Mouse (Mus musculus) liver, embryonic 13.5 days (tissue): ENCODE results near the gene Zfp423. TPM values are rescaled to one million over a fixed set of nuclear protein-coding genes. Genes with fewer than 3 reads are reported as not detected.
A peak's percentile ranks its signal among the peaks of the same experiment; 100 is the strongest.

Experiments used
- ATAC-seq: fragments of 200-750 bp; cut with Nextera tagmentation; 2 replicates; pipeline ENCODE4 v1.8.0; 2017; ENCODE audit warnings: low read depth, mild to moderate bottlenecking, moderate number of reproducible peaks, moderate library complexity
- DNase-seq: peaks from one replicate; pipeline ENCODE4 v3.0.0; 2022
- H3K27ac ChIP-seq: fragments of 300-500 bp; sonication (generic); 2 replicates; pipeline ENCODE4 v1.5.1; 2015; ENCODE audit warnings: moderate library complexity, mild to moderate bottlenecking, inconsistent platforms
- H3K27me3 ChIP-seq: fragments of 300-500 bp; sonication (generic); 2 replicates; pipeline ENCODE4 v1.6.1; 2015; ENCODE audit warnings: mild to moderate bottlenecking, inconsistent platforms
- H3K36me3 ChIP-seq: fragments of 300-500 bp; sonication (generic); 2 replicates; pipeline ENCODE4 v1.6.1; 2015; ENCODE audit warnings: mild to moderate bottlenecking, inconsistent platforms
- H3K4me1 ChIP-seq: fragments of 300-500 bp; sonication (generic); replicated peaks from 2 replicates; pipeline ENCODE4 v1.6.1; 2015; ENCODE audit warnings: inconsistent platforms
- H3K4me2 ChIP-seq: fragments of 300-500 bp; sonication (generic); 2 replicates; pipeline ENCODE4 v1.6.1; 2015; ENCODE audit warnings: inconsistent platforms, mild to moderate bottlenecking, moderate library complexity
- H3K4me3 ChIP-seq: fragments of 300-500 bp; sonication (generic); replicated peaks from 2 replicates; pipeline ENCODE4 v1.5.1; 2015; ENCODE audit warnings: mild to moderate bottlenecking, inconsistent platforms
- H3K9ac ChIP-seq: fragments of 300-500 bp; sonication (generic); 2 replicates; pipeline ENCODE4 v1.6.1; 2015; ENCODE audit warnings: mild to moderate bottlenecking, inconsistent platforms
- H3K9me3 ChIP-seq: fragments of 300-500 bp; sonication (generic); replicated peaks from 2 replicates; pipeline ENCODE4 v1.6.1; 2016; ENCODE audit warnings: inconsistent platforms
- WGBS: fragments of 180-500 bp; shearing (Covaris S2); methylation state at CpG from one replicate; pipeline ENCODE4 v1.1.7; 2015; ENCODE audit not compliant: insufficient replicate concordance; 5-methylcytosine and 5-hydroxymethylcytosine counted together
- polyA plus RNA-seq: library from polyadenylated mRNA; unstranded; fragments of >200 nt; fragmentation: Nextera tagmentation; extraction: Ambion mirVana; gene quantifications from 2 replicates; pipeline ENCODE4 v1.2.1, GENCODE M21; 2015

Gene Zfp423
- polyA plus RNA-seq, 1 experiment from 2014 or later, result 0.69 TPM

- Histone ChIP-seq H3K36me3 (no peaks in the 10 kb centered on the region), H3K4me3 (no peak overlapping the region), H3K27ac (no peak overlapping the region), H3K9ac (no peak overlapping the region), H3K27me3 (no peaks in the 10 kb centered on the region), H3K9me3 (no peaks in the 10 kb centered on the region), H3K4me2 (no peak overlapping the region), H3K4me1 (peaks cover 19% of the 10 kb centered on the region)
- WGBS, result 51% methylated on average over 6 of the region's 6 CpGs
- ATAC-seq (no peak), DNase-seq (no peak)
Measured at GRCm38 (mm10) chr8:87893547-87893946, 65.8 kb downstream of the Zfp423 start.

DNA sequence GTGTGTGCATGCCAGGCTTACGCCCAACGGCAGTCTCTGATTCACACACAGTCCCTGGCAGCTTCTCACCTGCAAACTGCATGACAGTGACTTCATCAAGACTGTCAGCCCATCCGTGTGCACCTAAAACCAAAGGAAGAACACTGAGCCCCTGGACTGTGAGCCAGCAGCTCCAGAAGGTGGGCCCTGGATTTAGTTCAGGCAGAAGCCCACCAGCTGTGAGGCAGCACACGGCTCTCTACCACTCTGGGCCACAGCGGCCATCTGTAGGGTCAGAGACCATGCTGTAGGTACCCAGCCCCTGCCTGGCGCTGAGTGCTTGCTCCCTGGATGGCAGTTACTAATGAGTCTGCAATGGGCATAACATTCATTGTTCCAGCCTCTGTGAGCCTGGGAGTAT is 66.5 kb downstream of the Zfp423 start:
- H3K4me2 ChIP-seq, result no peak overlapping the region
- H3K4me1 ChIP-seq, result peaks cover 19% of the 10 kb centered on the region
- H3K36me3 ChIP-seq, result no peaks in the 10 kb centered on the region
- WGBS, result 71% methylated on average over 6 of the region's 6 CpGs
- ATAC-seq (no peak), DNase-seq (no peak)
- H3K27me3 ChIP-seq, result no peaks in the 10 kb centered on the region
- no peaks in the 10 kb centered on the region for H3K9me3 ChIP-seq
- no peak overlapping the region for H3K4me3 ChIP-seq
- H3K27ac ChIP-seq, result no peak overlapping the region
- H3K9ac ChIP-seq, result no peak overlapping the region

DNA sequence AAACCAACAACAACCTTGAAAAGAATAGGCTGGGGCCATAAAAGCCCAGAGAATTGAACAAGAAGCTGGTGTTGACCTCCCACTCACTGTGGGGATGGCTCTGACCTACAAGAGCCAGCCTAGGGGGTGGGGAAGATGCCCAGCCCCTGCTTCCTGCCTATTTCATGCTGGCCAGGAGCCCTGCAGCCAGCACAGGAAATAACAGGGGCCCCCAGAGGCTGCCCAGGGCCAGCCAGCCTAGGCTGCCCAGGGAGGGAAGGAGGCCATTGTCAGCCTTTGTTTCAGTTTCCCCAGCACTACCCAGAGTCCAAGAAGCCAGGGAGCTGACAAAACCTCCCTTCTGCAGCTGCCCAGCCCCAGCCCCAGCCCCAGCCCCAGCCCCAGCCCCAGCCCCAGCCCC is 67.5 kb downstream of the Zfp423 start:
- Histone ChIP-seq H3K9ac (no peak overlapping the region), H3K9me3 (no peaks in the 10 kb centered on the region), H3K27me3 (no peaks in the 10 kb centered on the region), H3K36me3 (no peaks in the 10 kb centered on the region), H3K4me1 (peaks cover 19% of the 10 kb centered on the region), H3K4me3 (no peak overlapping the region), H3K27ac (no peak overlapping the region), H3K4me2 (no peak overlapping the region)
- DNase-seq (no peak), ATAC-seq (no peak)

- no peak overlapping the region for H3K4me2 ChIP-seq
- H3K36me3 ChIP-seq, result no peaks in the 10 kb centered on the region
- ATAC-seq (no peak), DNase-seq (no peak)
- H3K9ac ChIP-seq, result no peak overlapping the region
- no peaks in the 10 kb centered on the region for H3K27me3 ChIP-seq
- H3K27ac ChIP-seq, result no peak overlapping the region
- H3K9me3 ChIP-seq, result no peaks in the 10 kb centered on the region
- 71% methylated on average over 12 of the region's 12 CpGs for WGBS
- peaks cover 9% of the 10 kb centered on the region; the same call in 1 of the 2 replicates for H3K4me1 ChIP-seq
- no peak overlapping the region for H3K4me3 ChIP-seq
Measured at GRCm38 (mm10) chr8:87887956-87888355, 71.4 kb downstream of the Zfp423 start.

GRCm38 (mm10) chr8:87881088-87881487 is 78.3 kb downstream of the Zfp423 start:
- no peak overlapping the region for H3K9ac ChIP-seq
- ATAC-seq, result no peak
- no peak for DNase-seq
- no peak overlapping the region for H3K4me2 ChIP-seq
- H3K4me1 ChIP-seq, result no peaks in the 10 kb centered on the region
- H3K27me3 ChIP-seq, result no peaks in the 10 kb centered on the region
- H3K9me3 ChIP-seq, result no peaks in the 10 kb centered on the region
- H3K4me3 ChIP-seq, result no peak overlapping the region
- no peak overlapping the region for H3K27ac ChIP-seq
- H3K36me3 ChIP-seq, result no peaks in the 10 kb centered on the region
- 48% methylated on average over 2 of the region's 2 CpGs for WGBS

DNA sequence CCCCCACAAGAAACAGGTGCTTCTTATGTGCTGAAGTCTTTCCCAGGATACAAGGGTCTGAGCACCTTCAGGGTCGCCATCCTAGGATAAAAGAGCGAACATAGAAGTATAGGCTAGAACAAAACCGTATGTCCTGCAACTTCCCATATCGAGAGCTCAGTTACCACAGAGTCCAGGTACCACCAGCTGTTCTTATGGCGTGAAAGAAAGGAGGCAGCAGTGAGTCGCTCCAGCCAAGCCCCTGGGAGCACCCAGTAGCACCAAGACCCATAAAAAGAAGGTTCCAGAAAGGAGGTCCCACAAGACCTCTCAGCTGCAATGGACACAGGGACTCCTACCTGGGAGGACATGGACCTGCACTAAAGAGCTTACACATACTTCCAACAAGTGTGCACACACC is 83.5 kb downstream of the Zfp423 start:
- WGBS, result 47% methylated on average over 6 of the region's 6 CpGs

DNA sequence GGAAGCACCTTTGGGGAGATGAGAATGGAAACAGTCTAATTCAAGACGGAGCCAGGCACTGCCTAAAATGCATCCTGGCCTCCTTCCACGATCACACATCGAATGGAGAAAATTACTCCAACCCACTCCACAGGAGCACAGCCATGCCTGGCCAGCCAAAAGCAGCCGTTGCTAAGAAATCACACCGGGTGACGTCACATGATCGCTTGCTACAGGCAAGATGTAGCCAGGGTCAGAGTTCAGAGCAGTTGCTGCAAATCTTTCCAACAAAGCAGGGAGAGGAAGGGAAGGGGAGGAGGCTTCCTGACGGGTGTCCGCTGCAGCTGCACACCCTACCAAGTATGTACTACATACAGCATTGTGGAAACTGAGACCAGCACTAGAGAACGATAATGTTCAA is 83.9 kb downstream of the Zfp423 start:
- Histone ChIP-seq H3K9me3 (no peaks in the 10 kb centered on the region), H3K4me1 (no peaks in the 10 kb centered on the region), H3K4me2 (no peak overlapping the region), H3K36me3 (no peaks in the 10 kb centered on the region), H3K27me3 (no peaks in the 10 kb centered on the region), H3K9ac (no peak overlapping the region), H3K4me3 (no peak overlapping the region), H3K27ac (no peak overlapping the region)
- ATAC-seq (no peak), DNase-seq (no peak)
- 49% methylated on average over 10 of the region's 10 CpGs for WGBS

More for the DNA sequence above, 83.5 kb downstream of the Zfp423 start:
- Histone ChIP-seq H3K4me2 (no peak overlapping the region), H3K4me1 (no peaks in the 10 kb centered on the region), H3K9ac (no peak overlapping the region), H3K36me3 (no peaks in the 10 kb centered on the region), H3K4me3 (no peak overlapping the region), H3K27ac (no peak overlapping the region), H3K27me3 (no peaks in the 10 kb centered on the region), H3K9me3 (no peaks in the 10 kb centered on the region)
- DNase-seq (no peak), ATAC-seq (no peak)

DNA sequence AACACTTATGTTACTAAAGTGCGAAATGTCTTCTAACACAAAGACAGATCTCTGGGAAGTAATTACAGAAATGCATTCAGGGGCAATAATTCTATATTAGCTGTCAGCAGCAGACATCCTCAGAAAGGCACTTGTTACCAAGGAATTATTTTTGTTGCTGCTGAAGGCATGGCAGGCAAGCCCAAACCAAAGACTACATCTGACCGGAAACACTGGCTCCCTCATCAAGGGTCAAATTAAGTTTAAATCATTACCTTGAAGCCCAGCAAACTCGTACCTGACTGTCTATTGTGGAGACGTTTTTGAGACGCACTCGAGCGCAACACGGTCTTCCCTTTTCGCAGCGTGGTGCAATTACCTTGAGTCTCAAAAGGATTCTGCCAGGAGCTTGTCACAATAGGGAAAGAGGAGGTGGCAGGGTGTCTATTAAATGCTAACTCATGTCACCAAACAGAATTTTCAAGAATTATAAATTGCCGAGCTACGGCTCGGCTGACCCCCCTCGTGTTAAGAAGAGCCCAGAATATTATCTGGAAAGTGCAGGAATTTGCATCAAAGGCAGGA is 86.3 kb downstream of the Zfp423 start:
- no peak overlapping the region for H3K4me2 ChIP-seq
- no peak overlapping the region for H3K9ac ChIP-seq
- H3K4me3 ChIP-seq, result no peak overlapping the region
- no peaks in the 10 kb centered on the region for H3K4me1 ChIP-seq
- H3K27me3 ChIP-seq, result no peaks in the 10 kb centered on the region
- DNase-seq (no peak), ATAC-seq (no peak)
- H3K27ac ChIP-seq, result no peak overlapping the region
- WGBS, result 69% methylated on average over 14 of the region's 14 CpGs
- H3K36me3 ChIP-seq, result no peaks in the 10 kb centered on the region
- no peaks in the 10 kb centered on the region for H3K9me3 ChIP-seq

- H3K4me1 ChIP-seq, result no peaks in the 10 kb centered on the region
- no peaks in the 10 kb centered on the region for H3K36me3 ChIP-seq
- ATAC-seq (no peak), DNase-seq (no peak)
- H3K4me2 ChIP-seq, result no peak overlapping the region
- WGBS, result 73% methylated on average over 6 of the region's 6 CpGs
- no peaks in the 10 kb centered on the region for H3K27me3 ChIP-seq
- H3K9ac ChIP-seq, result no peak overlapping the region
- no peak overlapping the region for H3K4me3 ChIP-seq
- no peak overlapping the region for H3K27ac ChIP-seq
- H3K9me3 ChIP-seq, result no peaks in the 10 kb centered on the region
Measured at GRCm38 (mm10) chr8:87872356-87872930, 87.0 kb downstream of the Zfp423 start.

DNA sequence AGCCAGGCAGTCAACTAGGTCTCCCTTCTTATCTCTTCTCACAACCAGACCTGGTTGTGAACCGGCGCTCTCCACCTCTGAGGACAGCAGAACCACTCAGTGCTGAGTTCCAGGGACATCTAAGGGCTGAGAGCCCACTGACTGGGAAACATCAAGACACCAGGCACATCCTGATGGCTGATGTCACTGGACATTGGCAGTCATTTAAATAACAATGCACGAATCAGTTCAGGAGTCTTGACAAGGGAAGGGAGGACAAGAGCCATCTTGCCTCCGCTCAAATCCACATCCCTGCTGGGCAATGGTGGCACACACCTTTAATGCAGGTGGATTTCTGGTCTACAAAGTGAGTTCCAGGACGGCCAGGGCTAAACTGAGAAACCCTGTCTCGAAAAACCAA is 92.8 kb downstream of the Zfp423 start:
- H3K9ac ChIP-seq, result no peak overlapping the region
- no peaks in the 10 kb centered on the region for H3K9me3 ChIP-seq
- ATAC-seq, result no peak
- no peak overlapping the region for H3K27ac ChIP-seq
- H3K4me2 ChIP-seq, result no peak overlapping the region
- no peaks in the 10 kb centered on the region for H3K27me3 ChIP-seq
- 47% methylated on average over 6 of the region's 6 CpGs for WGBS
- H3K36me3 ChIP-seq, result no peaks in the 10 kb centered on the region
- H3K4me1 ChIP-seq, result no peaks in the 10 kb centered on the region
- no peak overlapping the region for H3K4me3 ChIP-seq
- DNase-seq, result no peak

- Histone ChIP-seq H3K36me3 (no peaks in the 10 kb centered on the region), H3K4me3 (no peak overlapping the region), H3K9ac (no peak overlapping the region), H3K4me2 (no peak overlapping the region), H3K4me1 (no peaks in the 10 kb centered on the region), H3K27ac (no peak overlapping the region), H3K9me3 (no peaks in the 10 kb centered on the region), H3K27me3 (no peaks in the 10 kb centered on the region)
- 44% methylated on average over 8 of the region's 8 CpGs for WGBS
- ATAC-seq (0 out of 2 replicates have a peak, but pooled peaks have one; percentile 50), DNase-seq (peak; percentile 29)
Measured at GRCm38 (mm10) chr8:87864236-87864635, 95.2 kb downstream of the Zfp423 start.

DNA sequence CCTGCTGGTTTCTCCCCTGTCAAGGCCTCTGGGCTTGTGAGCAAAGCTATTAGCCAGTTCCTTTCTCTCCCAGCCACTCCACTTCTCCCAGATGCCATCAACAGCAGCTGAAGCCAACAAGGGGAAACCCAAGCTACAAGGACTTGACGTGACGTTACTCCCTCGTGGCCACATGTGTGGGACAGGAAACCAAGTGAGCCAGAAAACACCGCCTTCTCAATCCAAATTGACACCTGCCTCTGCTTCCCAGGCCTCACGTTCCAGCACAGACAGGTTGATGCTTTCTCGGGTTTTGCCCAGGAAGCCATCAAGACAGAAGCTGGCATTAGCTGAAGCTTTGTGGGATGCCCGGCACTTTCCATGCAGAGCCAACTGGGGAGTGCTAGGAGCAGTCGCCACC is 96.3 kb downstream of the Zfp423 start:
- no peak overlapping the region for H3K4me2 ChIP-seq
- H3K4me3 ChIP-seq, result no peak overlapping the region
- no peaks in the 10 kb centered on the region for H3K9me3 ChIP-seq
- no peaks in the 10 kb centered on the region for H3K36me3 ChIP-seq
- no peak overlapping the region for H3K9ac ChIP-seq
- no peaks in the 10 kb centered on the region for H3K27me3 ChIP-seq
- DNase-seq (no peak), ATAC-seq (no peak)
- H3K4me1 ChIP-seq, result no peaks in the 10 kb centered on the region
- 63% methylated on average over 8 of the region's 8 CpGs for WGBS
- no peak overlapping the region for H3K27ac ChIP-seq
